Mouse (Mus musculus) adrenal gland, postnatal 14 days (tissue): ENCODE data around the gene Smg1. TPM values are rescaled to one million over a fixed set of nuclear protein-coding genes. Genes with fewer than 3 reads are reported as not detected.
A peak's percentile ranks its signal among the peaks of the same experiment; 100 is the strongest.

ENCODE experiments used
- DNase-seq: peaks from one replicate; pipeline ENCODE4 v3.0.0; 2021; ENCODE audit warnings: mixed read lengths
- total RNA-seq: library from RNA; stranded (reverse); gene quantifications from 2 replicates; pipeline ENCODE4 v1.2.3, GENCODE M21; 2021

The Smg1 gene
- total RNA-seq, 1 experiment from 2014 or later: 43.5 TPM

- no peak for DNase-seq
These were observed 139.7 kb downstream of the Smg1 start for GRCm38 (mm10) chr7:118103462-118104379.

DNA sequence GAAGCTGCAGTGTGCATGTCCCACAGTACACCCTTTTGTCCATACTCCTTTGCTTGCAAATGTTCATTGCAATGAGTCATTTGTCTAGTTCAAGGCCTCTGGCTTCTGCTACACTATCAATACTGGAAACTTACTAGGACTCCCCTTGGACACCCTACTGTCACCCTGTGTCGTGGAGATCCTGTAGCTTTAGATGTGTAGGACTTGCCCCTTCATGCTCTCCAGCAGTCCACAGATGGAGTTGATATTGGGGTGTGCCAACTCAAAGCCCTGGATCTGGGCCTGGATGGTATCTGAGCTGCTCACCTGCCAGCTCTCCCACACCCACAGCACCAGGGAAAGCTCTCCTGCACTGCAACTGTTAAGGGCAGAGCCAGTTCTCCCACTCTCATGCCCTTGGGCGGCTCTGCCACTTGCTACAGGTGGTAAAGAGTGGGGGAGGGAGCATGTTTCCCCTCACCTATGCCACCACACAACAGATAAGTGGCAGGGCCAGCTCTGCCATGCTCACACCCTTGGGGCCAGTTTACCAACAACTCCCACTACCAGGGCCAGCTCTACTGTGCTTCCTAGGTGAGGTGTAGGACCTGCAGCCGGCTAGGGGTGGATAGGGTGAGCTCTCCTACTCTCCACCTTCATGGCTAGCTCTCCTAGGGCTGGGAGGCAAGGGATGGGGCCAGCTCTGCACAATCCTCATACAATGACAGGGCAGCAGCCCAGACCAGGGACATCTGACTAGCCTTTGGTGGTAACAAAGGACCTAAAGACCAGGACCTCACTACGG lies 140.6 kb downstream of the Smg1 start:
- no peak for DNase-seq

- DNase-seq: peak; percentile 41
These were observed 141.2 kb downstream of the Smg1 start for GRCm38 (mm10) chr7:118102231-118102630.

GRCm38 (mm10) chr7:118097615-118098014 lies 145.9 kb downstream of the Smg1 start:
- DNase-seq: no peak

Other genes starting within 250 kb of the Smg1 start
- gene Rps15a, start 127.5 kb downstream of the Smg1 start, total RNA-seq: 705 and 913 TPM in 2 replicates
- 151 and 154 TPM in 2 replicates for gene Arl6ip1, start 114.0 kb downstream of the Smg1 start, total RNA-seq
- gene Syt17, start 204.6 kb upstream of the Smg1 start, total RNA-seq: 7.2 and 9.4 TPM in 2 replicates
- 16.6 and 18.3 TPM in 2 replicates for gene Itpripl2, start 248.3 kb upstream of the Smg1 start, total RNA-seq